Mouse (Mus musculus) cerebellum, adult 2 months (tissue): ENCODE measurements at regions not wholly inside any gene's neighbourhood (a gene's known extent, or its start where the extent isn't known, plus 50 kb on each side); places are given as distances from the start of the nearest gene placed in this dataset.

Experiments used
- DNase-seq, 2 experiments: peaks; one replicate each; pipeline ENCODE4 v3.0.0; 2021
- H3K27ac ChIP-seq: fragments of 200-500 bp; 2 replicates; pipeline ENCODE4 v1.5.1; 2012; ENCODE audit warnings: low read length, control low read depth, inconsistent platforms; ENCODE audit not compliant: insufficient read depth
- H3K27me3 ChIP-seq: fragments of 200-500 bp; 2 replicates; pipeline ENCODE4 v1.6.1; 2012; ENCODE audit warnings: inconsistent platforms, mild to moderate bottlenecking, low read length, moderate library complexity; ENCODE audit not compliant: control insufficient read depth, insufficient read depth
- H3K4me1 ChIP-seq: fragments of 200-500 bp; 2 replicates; pipeline ENCODE4 v1.6.1; 2011; ENCODE audit warnings: low read length; ENCODE audit not compliant: control insufficient read depth, insufficient read depth
- H3K4me3 ChIP-seq: fragments of 200-500 bp; replicated peaks from 2 replicates; pipeline ENCODE3; 2011; ENCODE audit warnings: mild to moderate bottlenecking, low read depth, low read length, control low read depth; ENCODE audit not compliant: insufficient read depth
- CTCF ChIP-seq: fragments of 200-500 bp; IDR thresholded peaks from 2 replicates; pipeline ENCODE4 v1.5.1; 2011; ENCODE audit warnings: low read depth, mild to moderate bottlenecking, control low read depth, low read length, moderate library complexity, borderline replicate concordance; ENCODE audit not compliant: insufficient read depth
- POLR2A ChIP-seq: fragments of 200-500 bp; IDR thresholded peaks from 2 replicates; pipeline ENCODE4 v1.6.1; 2011; ENCODE audit warnings: low read length, control low read depth, borderline replicate concordance; ENCODE audit not compliant: insufficient read depth
- WGBS: fragments of 180-500 bp; shearing (Covaris S2); methylation state at CpG from one replicate; pipeline ENCODE4 v1.1.7; 2018; 5-methylcytosine and 5-hydroxymethylcytosine counted together

DNA sequence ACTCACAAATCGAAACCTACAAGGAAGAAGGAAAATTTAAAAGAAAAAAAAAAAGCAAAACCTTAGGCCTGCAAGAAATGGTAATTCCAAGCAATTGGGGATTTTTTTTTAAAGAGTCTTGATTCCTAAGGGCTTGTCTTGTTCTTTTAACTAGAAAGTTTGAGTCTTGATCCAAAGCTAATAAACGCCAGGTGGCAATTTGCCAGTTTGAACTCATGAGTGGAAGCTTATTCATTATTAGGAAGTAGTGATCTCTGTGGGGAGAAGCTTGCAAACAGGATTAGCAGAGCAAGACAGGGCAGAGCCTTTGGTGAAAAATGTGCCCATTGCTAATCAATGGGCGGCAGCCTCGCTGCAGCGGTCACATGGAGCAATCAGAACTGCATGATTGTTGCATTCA, 305.6 kb upstream of the Onecut1 start:
- Histone ChIP-seq H3K27me3 (no peaks in the 10 kb centered on the region), H3K4me3 (no peak overlapping the region), H3K27ac (no peak overlapping the region), H3K4me1 (no peaks in the 10 kb centered on the region)
- 44% methylated on average over 5 of the region's 5 CpGs for WGBS
- TF ChIP-seq CTCF (no peak), POLR2A (no peak)
- no peak for DNase-seq

DNA sequence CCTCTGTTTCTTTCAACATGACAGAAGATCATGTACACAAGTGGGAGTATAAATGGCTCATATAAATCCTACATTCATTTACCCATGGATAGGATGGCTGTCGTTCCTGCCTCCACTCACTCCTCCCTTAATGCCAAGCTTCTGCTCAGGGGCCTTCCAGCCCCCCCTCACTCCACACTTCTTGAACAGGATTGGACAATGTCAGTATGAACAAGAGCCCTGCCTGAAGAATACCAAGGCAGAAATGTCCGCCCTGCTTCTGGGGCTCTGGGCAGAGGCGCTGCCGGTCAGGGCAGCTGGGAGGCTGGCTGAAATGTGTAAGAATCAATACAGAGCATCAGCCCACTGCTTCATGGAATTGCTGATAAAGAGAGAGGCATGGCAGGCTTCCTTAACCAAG, 269.0 kb upstream of the Onecut1 start:
- WGBS: 68% methylated on average over 4 of the region's 4 CpGs
- Histone ChIP-seq H3K27ac (no peak overlapping the region), H3K4me1 (no peaks in the 10 kb centered on the region), H3K27me3 (no peaks in the 10 kb centered on the region), H3K4me3 (no peak overlapping the region)
- no peak for DNase-seq
- no peak for TF ChIP-seq CTCF
- no peak for TF ChIP-seq POLR2A

DNA sequence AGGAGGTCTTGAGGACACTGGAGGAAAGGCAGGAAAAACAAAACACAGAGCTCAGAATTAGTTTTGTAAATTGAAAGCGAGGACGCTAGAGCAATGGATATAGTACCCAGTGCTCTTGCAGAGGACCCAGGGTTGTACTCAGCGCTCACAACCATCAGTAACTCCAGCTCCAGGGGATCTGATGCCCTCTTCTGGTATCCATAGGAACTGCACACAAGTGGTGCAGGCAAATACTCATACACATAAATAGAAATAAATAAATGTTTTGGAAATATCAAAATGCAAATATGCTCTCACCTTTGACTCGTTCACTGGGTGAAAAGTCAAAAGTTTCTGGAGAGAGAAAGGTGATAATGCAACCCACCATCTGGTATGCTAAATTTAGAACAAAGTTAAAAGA, 267.8 kb upstream of the Onecut1 start:
- Histone ChIP-seq H3K27me3 (no peaks in the 10 kb centered on the region), H3K4me1 (no peaks in the 10 kb centered on the region), H3K27ac (no peak overlapping the region), H3K4me3 (no peak overlapping the region)
- 91% methylated on average over 4 of the region's 4 CpGs for WGBS
- TF ChIP-seq CTCF (no peak), POLR2A (no peak)
- no peak for DNase-seq

DNA sequence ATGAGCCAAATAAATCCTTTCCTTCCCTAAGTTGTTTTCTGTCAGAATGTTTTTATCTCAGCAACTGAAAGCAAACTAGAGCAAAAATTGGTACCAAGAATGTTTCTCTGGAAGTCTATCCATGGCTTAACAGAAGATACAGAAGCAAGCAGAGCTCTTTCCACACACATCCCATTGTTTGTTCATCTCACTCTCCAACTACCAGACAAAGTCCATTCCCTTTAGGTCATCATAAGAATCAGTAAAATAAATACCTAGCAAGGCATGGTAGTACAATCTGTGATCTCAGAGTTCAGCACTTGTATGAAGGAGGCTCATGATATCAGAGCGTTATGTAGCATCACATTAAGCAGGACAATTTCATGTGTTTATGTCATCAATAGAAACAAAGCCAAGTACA, 257.3 kb upstream of the Onecut1 start:
- no peak overlapping the region for H3K27ac ChIP-seq
- H3K4me1 ChIP-seq: no peaks in the 10 kb centered on the region
- no peaks in the 10 kb centered on the region for H3K27me3 ChIP-seq
- WGBS: 98% methylated on average over 1 of the region's 1 CpGs
- TF ChIP-seq POLR2A (no peak), CTCF (no peak)
- no peak overlapping the region for H3K4me3 ChIP-seq
- DNase-seq: no peak

DNA sequence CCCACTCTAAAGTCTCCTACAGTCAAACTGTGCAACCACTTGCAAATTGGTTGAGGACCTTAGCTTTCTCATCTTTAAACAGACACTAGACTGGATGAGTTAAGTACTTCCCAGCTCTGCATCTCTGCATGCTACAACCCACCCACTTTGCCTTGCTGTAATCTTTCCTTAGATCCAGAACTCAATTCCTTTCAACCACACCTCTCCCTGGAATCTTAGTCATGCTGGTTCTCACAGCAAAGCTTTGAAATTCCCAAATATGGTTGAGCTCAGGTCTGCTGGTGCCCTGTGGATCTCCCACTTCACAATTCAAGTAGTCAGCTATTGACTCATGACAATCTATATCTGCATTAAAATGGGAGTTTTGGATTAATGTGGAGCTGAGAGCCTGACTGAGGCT, 239.8 kb upstream of the Onecut1 start:
- DNase-seq: no peak
- H3K4me1 ChIP-seq: no peaks in the 10 kb centered on the region
- TF ChIP-seq POLR2A (no peak), CTCF (no peak)
- H3K27ac ChIP-seq: no peak overlapping the region
- no peak overlapping the region for H3K4me3 ChIP-seq
- H3K27me3 ChIP-seq: no peaks in the 10 kb centered on the region

DNA sequence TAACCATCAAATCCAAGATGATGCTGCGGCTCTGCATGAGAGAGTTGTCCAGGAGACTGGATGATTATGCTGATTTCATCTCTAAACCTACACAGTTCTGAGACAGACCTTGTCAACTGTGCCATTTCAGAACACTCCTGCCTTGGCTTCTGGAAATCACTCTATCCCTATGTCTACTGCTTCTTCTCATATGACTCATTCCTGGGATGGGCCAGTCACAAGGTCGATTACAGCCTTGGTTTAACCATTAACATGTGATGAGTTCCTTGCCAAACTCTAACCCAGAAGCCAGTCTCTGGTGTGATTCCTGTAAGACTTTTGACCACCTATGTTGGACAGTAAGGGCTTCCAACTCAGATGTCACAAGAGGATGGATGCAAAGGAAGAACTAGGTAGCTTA, 216.3 kb upstream of the Onecut1 start:
- 83% methylated on average over 2 of the region's 2 CpGs for WGBS
- Histone ChIP-seq H3K4me1 (no peaks in the 10 kb centered on the region), H3K27me3 (no peaks in the 10 kb centered on the region), H3K4me3 (no peak overlapping the region), H3K27ac (no peak overlapping the region)
- TF ChIP-seq CTCF: no peak
- TF ChIP-seq POLR2A: no peak
- no peak for DNase-seq

DNA sequence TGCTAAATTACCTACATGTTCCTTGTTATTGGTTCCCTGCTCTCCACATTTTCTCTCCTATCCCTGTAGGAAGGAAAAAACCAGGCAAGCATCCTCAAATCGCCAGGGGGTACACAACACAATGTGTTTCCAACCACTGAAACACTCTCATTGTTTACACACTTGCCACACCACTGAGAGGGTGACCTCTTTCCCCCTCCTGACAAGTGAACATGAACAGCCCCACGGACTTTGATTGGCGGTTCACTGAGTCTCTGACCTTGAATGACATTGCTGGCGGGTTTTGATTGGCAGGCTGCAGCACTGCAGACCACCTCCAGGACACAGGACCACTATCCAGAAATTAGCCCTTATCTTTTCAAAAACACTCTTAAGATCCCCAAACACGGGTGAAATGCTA, 211.7 kb upstream of the Onecut1 start:
- Histone ChIP-seq H3K4me3 (no peak overlapping the region), H3K4me1 (no peaks in the 10 kb centered on the region), H3K27me3 (no peaks in the 10 kb centered on the region), H3K27ac (no peak overlapping the region)
- 10% methylated on average over 5 of the region's 5 CpGs for WGBS
- TF ChIP-seq POLR2A (no peak), CTCF (no peak)
- no peak for DNase-seq

DNA sequence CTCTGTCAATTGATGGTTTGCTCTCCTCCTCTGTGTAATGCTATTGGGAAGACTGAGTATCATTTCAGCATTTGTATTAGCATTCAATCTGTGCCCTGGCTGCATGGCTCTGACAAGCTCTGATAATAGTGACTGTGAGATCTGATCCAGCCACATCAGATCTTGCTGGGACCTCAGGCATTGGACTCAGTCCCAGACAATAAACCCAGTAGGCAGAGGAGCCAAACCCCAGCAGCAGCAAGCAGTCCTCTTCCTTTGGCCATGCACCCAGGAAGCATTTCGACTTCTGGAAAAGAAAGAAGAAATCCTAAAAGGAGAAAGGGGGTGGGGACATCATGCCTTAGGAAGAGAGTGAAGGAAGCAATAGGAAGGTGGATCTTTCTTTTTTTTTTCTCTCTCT, 205.8 kb upstream of the Onecut1 start:
- Histone ChIP-seq H3K4me1 (no peaks in the 10 kb centered on the region), H3K27me3 (no peaks in the 10 kb centered on the region), H3K4me3 (no peak overlapping the region), H3K27ac (no peak overlapping the region)
- DNase-seq: no peak
- WGBS: 0% methylated on average over 1 of the region's 1 CpGs
- TF ChIP-seq CTCF (no peak), POLR2A (no peak)
